ENCODE assay signal across 8 mouse cellular contexts in genomic region chr9:66919981-66920380, GRCm38 (mm10). TPM values are rescaled to one million over a fixed set of nuclear protein-coding genes. Genes with fewer than 3 reads are reported as not detected.
DNase-seq lines count a peak whose midpoint lies in the region; ATAC-seq and TF ChIP-seq lines count a peak whose summit lies in the region.

No protein-coding gene starts in this region.

- peak overlapping the region; percentile 74 for H3K4me2 ChIP-seq in hindbrain, embryonic 13.5 days
- peak overlapping the region; percentile 74 for H3K4me2 ChIP-seq in lung, postnatal 0 days (replicated peaks; ENCODE audit: low read depth, low read length)

- ATAC-seq in hindbrain, embryonic 13.5 days (ENCODE audit: low FRiP score) = peak; percentile 57
- 0 out of 2 replicates have a peak, but pooled peaks have one; percentile 8 for ATAC-seq in lung, postnatal 0 days

- no peaks in the 10 kb centered on the region for H3K27me3 ChIP-seq in spleen, adult 2 months (ENCODE audit: control insufficient read depth, insufficient read depth, low read length)
- no peaks in the 10 kb centered on the region for H3K27me3 ChIP-seq in hindbrain, embryonic 13.5 days
- H3K27me3 ChIP-seq in lung, postnatal 0 days (replicated peaks; ENCODE audit: insufficient read depth, low read length) = no peaks in the 10 kb centered on the region

- H3K4me3 ChIP-seq in spleen, adult 2 months (ENCODE audit: extremely low read depth, insufficient read depth, insufficient read length) = peak overlapping the region; percentile 50
- peak overlapping the region; percentile 87 for H3K4me3 ChIP-seq in hindbrain, embryonic 13.5 days
- H3K4me3 ChIP-seq in lung, postnatal 0 days (ENCODE audit: low read depth, low read length) = peak overlapping the region; percentile 91

- peak; percentile 48 for TF ChIP-seq EP300 in lung, postnatal 0 days (IDR thresholded peaks at IDR 0.05)

- TF ChIP-seq CTCF in spleen, adult 2 months (IDR thresholded peaks at IDR 0.05; ENCODE audit: extremely low read depth, insufficient read depth, insufficient read length, insufficient replicate concordance) = no peak
- no peak for TF ChIP-seq CTCF in lung, postnatal 0 days (IDR thresholded peaks at IDR 0.05)

- no peaks in the 10 kb centered on the region for H3K36me3 ChIP-seq in spleen, adult 2 months (ENCODE audit: control insufficient read depth, insufficient read depth, low read length)
- no peaks in the 10 kb centered on the region for H3K36me3 ChIP-seq in hindbrain, embryonic 13.5 days
- no peaks in the 10 kb centered on the region for H3K36me3 ChIP-seq in lung, postnatal 0 days (ENCODE audit: insufficient read depth, low read length)

- TF ChIP-seq POLR2A in spleen, adult 2 months (IDR thresholded peaks at IDR 0.05; ENCODE audit: low read depth, low read length) = no peak

- H3K9ac ChIP-seq in hindbrain, embryonic 13.5 days = peak overlapping the region; percentile 70
- H3K9ac ChIP-seq in lung, postnatal 0 days (replicated peaks; ENCODE audit: low read depth) = no peak overlapping the region; the same call in 1 of the 2 replicates

- H3K9me3 ChIP-seq in hindbrain, embryonic 13.5 days = no peaks in the 10 kb centered on the region
- no peaks in the 10 kb centered on the region for H3K9me3 ChIP-seq in lung, postnatal 0 days (ENCODE audit: low read length)

- H3K4me1 ChIP-seq in spleen, adult 2 months (ENCODE audit: control insufficient read depth, insufficient read depth, insufficient read length) = peaks cover 16% of the 10 kb centered on the region; the same call in 1 of the 2 replicates
- H3K4me1 ChIP-seq in hindbrain, embryonic 13.5 days (replicated peaks) = peaks cover 31% of the 10 kb centered on the region
- peaks cover 7% of the 10 kb centered on the region; the same call in 1 of the 2 replicates for H3K4me1 ChIP-seq in lung, postnatal 0 days (ENCODE audit: insufficient read depth, low read depth, low read length)

- peak; percentile 37 to 47 for DNase-seq in cerebellum, postnatal 10 days
- DNase-seq in cerebellum, adult 8-10 months = no peak
- no peak for DNase-seq in spleen, adult 2 months (ENCODE audit: low read depth in 1 of 2, low spot score in 2 of 2)
- no peak for DNase-seq in spleen, adult 18-20 months
- DNase-seq in lung, postnatal 0 days (ENCODE audit: low spot score) = no peak
- no peak for DNase-seq in B cell, adult 2 months
- no peak for DNase-seq in spleen, postnatal 14 days (ENCODE audit: low spot score in 2 of 2)

- no peak overlapping the region for H3K27ac ChIP-seq in spleen, adult 2 months (ENCODE audit: insufficient read depth, low read length)
- H3K27ac ChIP-seq in hindbrain, embryonic 13.5 days = peak overlapping the region; percentile 82
- H3K27ac ChIP-seq in lung, postnatal 0 days (ENCODE audit: low read length) = no peak overlapping the region

- WGBS in spleen, adult 2 months = 2% methylated on average over 14 of the region's 14 CpGs
- WGBS in hindbrain, embryonic 13.5 days = under 1% methylated on average over 14 of the region's 14 CpGs
- WGBS in lung, postnatal 0 days = under 1% methylated on average over 14 of the region's 14 CpGs

RNA-seq across cellular contexts. Expression of gene Rab8b, which starts 0.5 kb away (rescaled TPM):
- 12.5 and 13.2 TPM in 2 replicates for polyA plus RNA-seq in spleen, adult 2 months (2012; rRNA removed)
- polyA plus RNA-seq in hindbrain, embryonic 13.5 days (2015; fragmentation: Nextera tagmentation; extraction: Ambion mirVana) = 37.6 and 38.4 TPM in 2 replicates
- polyA plus RNA-seq in lung, postnatal 0 days (2015; fragmentation: Nextera tagmentation; extraction: Ambion mirVana) = 15.6 and 20.4 TPM in 2 replicates

RNA-seq across cellular contexts. Expression of gene Rps27l, which starts 25.9 kb away (rescaled TPM):
- polyA plus RNA-seq in spleen, adult 2 months (2012; rRNA removed) = 11.4 and 13.3 TPM in 2 replicates
- polyA plus RNA-seq in hindbrain, embryonic 13.5 days (2015; fragmentation: Nextera tagmentation; extraction: Ambion mirVana) = 291 and 315 TPM in 2 replicates
- polyA plus RNA-seq in lung, postnatal 0 days (2015; fragmentation: Nextera tagmentation; extraction: Ambion mirVana) = 572 and 579 TPM in 2 replicates

RNA-seq across cellular contexts. Expression of gene Lactb, which starts 55.3 kb away (rescaled TPM):
- 9.5 and 23.7 TPM in 2 replicates for polyA plus RNA-seq in spleen, adult 2 months (2012; rRNA removed)
- 12.2 and 12.8 TPM in 2 replicates for polyA plus RNA-seq in hindbrain, embryonic 13.5 days (2015; fragmentation: Nextera tagmentation; extraction: Ambion mirVana)
- 13.8 and 15.4 TPM in 2 replicates for polyA plus RNA-seq in lung, postnatal 0 days (2015; fragmentation: Nextera tagmentation; extraction: Ambion mirVana)

Comparison
In these comparisons a context has a peak if more than half of its experiments do, and no peak if none do; other contexts are left out.
1. DNase-seq: peak in cerebellum, postnatal 10 days (2 of 2); none in cerebellum, adult 8-10 months (single experiment), spleen, adult 2 months (0 of 2), spleen, adult 18-20 months (0 of 2), lung, postnatal 0 days (single experiment), B cell, adult 2 months (0 of 2) and spleen, postnatal 14 days (0 of 2).
2. RNA of gene Rps27l, which starts 25.9 kb away (polyA plus RNA-seq): 572 to 579 TPM in lung, postnatal 0 days and 291 to 315 TPM in hindbrain, embryonic 13.5 days; 11.4 to 13.3 TPM in spleen, adult 2 months; every median in the first group is over 10 times any median in the second.
3. Peak in every context shown above with its lines, with median percentiles within 50 percentile points of each other: H3K4me3 ChIP-seq.